Mouse (Mus musculus) ES-CJ7 (cell line): ENCODE results near the gene Rab5c.

Experiments
- DNase-seq: peaks from one replicate; pipeline ENCODE4 v3.0.0; 2011; ENCODE audit warnings: low read depth, low spot score

Rab5c gene

GRCm38 (mm10) chr11:100738066-100738604 lies at the start of gene Rab5c:
TSS of gene Rab5c (minus strand) at chr11:100738215.
- DNase-seq = peak; percentile 100

- DNase-seq = no peak
These were observed 47.8 kb upstream of the Rab5c start for GRCm38 (mm10) chr11:100785774-100786173.

GRCm38 (mm10) chr11:100784286-100784685 lies 46.3 kb upstream of the Rab5c start:
- DNase-seq = no peak

DNA sequence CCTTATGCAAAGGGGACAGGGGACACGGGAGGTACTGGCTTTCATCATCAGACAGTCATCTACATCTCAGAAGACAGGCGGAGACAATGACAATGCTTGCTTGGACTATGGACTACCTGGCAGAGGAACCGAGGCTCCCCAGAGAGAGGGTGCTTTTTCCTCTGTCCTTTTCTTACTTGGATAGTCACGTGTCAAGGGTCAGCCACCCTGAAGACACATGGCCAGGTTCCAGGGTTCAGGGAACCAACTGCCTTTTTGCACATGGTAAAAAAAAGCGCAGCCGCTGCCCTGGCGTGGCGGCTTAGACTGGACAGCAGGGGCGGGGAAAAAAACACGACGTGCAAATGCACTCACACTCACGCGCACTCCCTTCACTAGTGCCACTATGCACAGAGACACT lies 44.6 kb upstream of the Rab5c start:
- no peak for DNase-seq

GRCm38 (mm10) chr11:100781763-100782475 lies 43.9 kb upstream of the Rab5c start:
- peak; percentile 77 for DNase-seq

GRCm38 (mm10) chr11:100780247-100780646 lies 42.2 kb upstream of the Rab5c start:
- no peak for DNase-seq

GRCm38 (mm10) chr11:100778069-100778468 lies 40.1 kb upstream of the Rab5c start:
- no peak for DNase-seq

DNA sequence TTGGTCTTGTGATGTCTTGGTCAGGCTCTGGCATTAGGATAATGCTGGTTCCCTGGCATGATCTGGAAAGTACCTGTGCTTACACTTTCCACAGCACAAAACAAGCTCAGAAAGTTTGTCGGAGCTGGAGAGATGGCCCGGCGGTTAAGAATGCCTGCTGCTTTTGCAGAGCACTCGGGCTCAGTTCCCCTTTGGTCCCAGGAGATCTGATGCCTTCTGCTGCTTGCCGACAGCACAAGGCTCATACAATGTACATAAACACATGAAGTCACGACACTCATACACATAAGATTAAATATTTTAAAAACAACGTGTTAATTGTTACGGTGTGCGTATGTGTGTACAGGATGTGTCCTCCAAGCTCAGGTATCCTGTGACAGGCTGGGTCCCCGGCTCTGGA lies 37.9 kb upstream of the Rab5c start:
- no peak for DNase-seq

DNA sequence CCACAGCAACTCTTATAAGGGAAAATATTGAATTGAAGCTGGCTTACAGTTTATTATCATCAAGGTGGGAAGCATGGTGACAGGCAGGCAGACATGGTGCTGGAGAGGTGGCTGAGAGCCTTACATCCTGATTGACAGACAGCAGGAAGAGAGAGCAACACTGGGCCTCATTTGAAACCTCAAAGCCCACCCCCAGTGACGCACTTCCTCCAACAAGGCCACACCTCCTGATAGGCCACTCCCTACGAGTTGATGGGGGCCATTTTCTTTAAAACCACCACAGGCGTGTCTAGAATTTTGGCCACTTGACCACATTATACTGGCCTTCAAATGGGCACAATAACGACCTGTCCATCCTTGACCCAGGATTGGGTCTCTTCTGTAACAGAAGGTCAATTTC lies 36.2 kb upstream of the Rab5c start:
- DNase-seq = peak; percentile 71

DNA sequence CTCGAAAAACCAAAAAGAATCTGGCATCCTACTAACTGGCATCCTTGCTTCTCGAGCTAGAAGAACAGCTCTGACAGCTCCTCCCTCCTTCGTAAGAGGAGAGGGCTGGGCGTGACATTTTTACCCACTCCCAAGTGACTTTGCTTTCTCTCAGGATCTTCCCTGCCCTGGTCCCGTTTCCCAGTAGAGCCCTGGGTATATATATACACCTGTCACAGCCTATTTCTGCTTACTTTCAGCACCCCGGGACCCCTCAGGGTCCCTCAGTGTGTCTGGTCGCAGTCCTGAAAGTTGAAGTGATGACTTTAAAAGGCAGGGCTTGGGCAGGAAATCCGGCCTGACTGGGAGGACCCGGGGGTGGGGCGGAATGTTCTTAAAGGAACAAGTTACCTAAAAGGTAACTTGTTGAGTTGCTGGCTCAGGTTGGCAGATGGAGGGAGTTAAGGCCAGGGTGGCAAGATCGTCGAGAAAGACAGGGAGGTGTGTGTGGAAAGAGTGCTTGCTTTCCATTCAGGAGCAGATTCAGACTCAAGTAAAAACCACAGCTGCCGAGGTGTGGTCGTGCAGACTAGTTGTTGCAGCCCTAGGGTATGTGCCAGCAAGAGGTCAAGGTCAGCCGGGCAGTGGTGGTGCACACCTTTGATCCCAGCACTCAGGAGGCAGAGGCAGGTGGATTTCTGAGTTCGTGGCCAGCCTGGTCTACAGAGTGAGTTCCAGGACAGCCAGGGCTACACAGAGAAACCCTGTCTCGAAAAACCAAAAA lies 32.8 kb upstream of the Rab5c start, which contains the start of gene Ghdc:
Gene Ghdc, minus strand, starts transcription at position 312 of the 763 bp plus-strand sequence.
- peak; percentile 74 for DNase-seq

GRCm38 (mm10) chr11:100769980-100770379 lies 32.0 kb upstream of the Rab5c start:
- DNase-seq = no peak

DNA sequence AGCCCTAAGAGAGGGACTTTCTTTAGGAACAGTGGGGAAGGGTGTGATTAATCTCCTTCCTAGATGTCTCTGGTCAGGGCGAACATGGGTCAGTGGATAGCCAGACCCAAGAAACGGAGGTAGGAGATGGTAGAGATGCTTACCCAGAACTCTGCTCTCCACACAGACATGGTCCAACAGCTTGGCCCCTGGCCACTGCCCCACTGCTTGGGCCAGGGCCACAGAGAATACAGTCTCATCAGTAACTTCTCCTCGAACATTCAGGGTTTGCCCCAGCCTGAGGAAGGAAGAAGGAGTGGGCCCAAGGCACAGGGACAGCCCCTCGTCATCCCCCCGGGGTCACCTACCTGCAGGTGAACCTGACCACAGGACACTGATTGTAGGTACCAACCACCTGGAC lies 29.9 kb upstream of the Rab5c start:
- DNase-seq = no peak

GRCm38 (mm10) chr11:100766726-100767125 lies 28.7 kb upstream of the Rab5c start:
- no peak for DNase-seq

GRCm38 (mm10) chr11:100762831-100763230 lies 24.8 kb upstream of the Rab5c start, which contains the start of gene Hcrt:
TSS of gene Hcrt (minus strand) at chr11:100762931.
- no peak for DNase-seq

DNA sequence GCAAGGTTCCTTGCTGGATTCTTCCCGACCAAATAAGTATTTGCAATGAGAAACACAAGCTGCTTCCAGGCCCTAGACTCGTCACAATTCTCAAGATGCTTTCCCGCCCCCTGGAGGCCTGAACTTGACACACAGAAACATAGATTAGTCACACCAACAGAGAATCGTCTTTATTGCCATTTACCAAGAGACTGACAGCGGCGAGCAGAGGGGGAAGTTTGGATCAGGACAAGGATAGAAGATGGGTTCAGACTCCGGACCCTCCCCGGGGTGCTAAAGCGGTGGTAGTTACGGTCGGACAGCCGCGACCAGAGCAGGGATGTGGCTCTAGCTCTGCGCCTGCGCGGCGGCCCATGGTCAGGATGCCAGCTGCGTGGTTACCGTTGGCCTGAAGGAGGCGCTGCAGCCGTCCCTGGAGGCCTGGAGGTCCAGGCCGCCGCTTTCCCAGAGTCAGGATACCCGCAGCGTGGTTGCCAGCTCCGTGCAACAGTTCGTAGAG lies 23.6 kb upstream of the Rab5c start:
- peak; percentile 89 for DNase-seq

GRCm38 (mm10) chr11:100759611-100760233 lies 21.7 kb upstream of the Rab5c start, which contains the start of gene Kcnh4:
TSS of gene Kcnh4 (minus strand) at chr11:100759942.
- DNase-seq = peak; percentile 90

- peak; percentile 80 for DNase-seq
These were observed 20.9 kb upstream of the Rab5c start for GRCm38 (mm10) chr11:100758707-100759610.

DNA sequence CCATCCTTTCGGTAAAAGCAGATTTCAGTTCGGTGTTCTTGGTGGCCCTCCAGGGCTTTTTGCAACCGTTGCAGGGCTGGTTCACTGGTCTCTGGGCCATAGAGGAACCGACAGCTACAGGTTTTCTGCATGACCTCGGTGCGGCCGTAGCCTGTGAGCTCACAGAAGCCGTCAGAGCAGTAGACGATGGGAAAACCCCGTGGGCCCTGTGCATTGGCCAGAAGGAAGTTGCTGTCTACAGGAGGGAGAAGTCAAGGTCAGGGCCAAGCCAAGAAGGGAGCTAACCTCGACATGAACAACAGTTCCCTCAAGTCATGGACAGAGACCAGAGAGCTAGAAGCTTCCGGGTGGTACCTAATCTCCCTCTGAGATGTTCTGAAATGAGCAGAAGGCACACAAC lies 19.6 kb upstream of the Rab5c start:
- DNase-seq = no peak

GRCm38 (mm10) chr11:100756476-100756875 lies 18.5 kb upstream of the Rab5c start:
- DNase-seq = peak; percentile 50

- no peak for DNase-seq
These were observed 16.7 kb upstream of the Rab5c start for GRCm38 (mm10) chr11:100754693-100755057.
